Mouse (Mus musculus): ENCODE results near the gene Nin. TPM values are rescaled to one million over a fixed set of nuclear protein-coding genes. Genes with fewer than 3 reads are reported as not detected.

Gene Nin
- polyA plus RNA-seq, 1 experiment from 2014 or later, result 17.1 TPM

- peaks cover 35% of the 10 kb centered on the region for H3K4me1 ChIP-seq (ENCODE audit: control insufficient read depth, insufficient read depth, low read length)
- ATAC-seq (ENCODE audit: low FRiP score, low TSS enrichment), result peak; percentile 84
- WGBS, result under 1% methylated on average over 99 of the region's 101 CpGs
Measured at GRCm38 (mm10) chr12:70111367-70112089, 2.0 kb downstream of the Nin start.

GRCm38 (mm10) chr12:70111117-70111366 is 2.5 kb downstream of the Nin start:
- DNase-seq, result no peak
- Histone ChIP-seq H3K4me2 (ENCODE audit: low read length) (peak overlapping the region; percentile 93), H3K27me3 (ENCODE audit: control insufficient read depth, insufficient read depth, low read length) (0 out of 2 replicates have a peak, but pooled peaks cover 3% of the 10 kb centered on the region), H3K9ac (replicated peaks; ENCODE audit: low read length) (peak overlapping the region; percentile 97), H3K4me1 (ENCODE audit: control insufficient read depth, insufficient read depth, low read length) (peaks cover 40% of the 10 kb centered on the region), H3K9me3 (ENCODE audit: control insufficient read depth, low read length) (no peaks in the 10 kb centered on the region), H3K4me3 (replicated peaks; ENCODE audit: low read depth, low read length) (peak overlapping the region; percentile 78), H3K36me3 (ENCODE audit: control insufficient read depth, insufficient read depth, low read length) (no peaks in the 10 kb centered on the region), H3K27ac (replicated peaks; ENCODE audit: low read depth, low read length) (peak overlapping the region; percentile 91)
- peak; percentile 57; the same call in 1 of the 2 replicates for ATAC-seq (ENCODE audit: low FRiP score, low TSS enrichment)
- 2% methylated on average over 16 of the region's 16 CpGs for WGBS

More at GRCm38 (mm10) chr12:70111367-70112089, 2.0 kb downstream of the Nin start:
- DNase-seq, result peak; percentile 90
- peak overlapping the region; percentile 78 for H3K4me3 ChIP-seq (replicated peaks; ENCODE audit: low read depth, low read length)
- no peaks in the 10 kb centered on the region for H3K36me3 ChIP-seq (ENCODE audit: control insufficient read depth, insufficient read depth, low read length)
- peak overlapping the region; percentile 93 for H3K4me2 ChIP-seq (ENCODE audit: low read length)
- peak overlapping the region; percentile 97 for H3K9ac ChIP-seq (replicated peaks; ENCODE audit: low read length)
- H3K27me3 ChIP-seq (ENCODE audit: control insufficient read depth, insufficient read depth, low read length), result 0 out of 2 replicates have a peak, but pooled peaks cover 3% of the 10 kb centered on the region
- no peaks in the 10 kb centered on the region for H3K9me3 ChIP-seq (ENCODE audit: control insufficient read depth, low read length)
- peak overlapping the region; percentile 91 for H3K27ac ChIP-seq (replicated peaks; ENCODE audit: low read depth, low read length)

- no peaks in the 10 kb centered on the region for H3K9me3 ChIP-seq (ENCODE audit: control insufficient read depth, low read length)
- H3K9ac ChIP-seq (replicated peaks; ENCODE audit: low read length), result peak overlapping the region; percentile 97
- peak overlapping the region; percentile 93 for H3K4me2 ChIP-seq (ENCODE audit: low read length)
- peak overlapping the region; percentile 78 for H3K4me3 ChIP-seq (replicated peaks; ENCODE audit: low read depth, low read length)
- H3K4me1 ChIP-seq (ENCODE audit: control insufficient read depth, insufficient read depth, low read length), result peaks cover 44% of the 10 kb centered on the region
- WGBS, result 9% methylated on average over 23 of the region's 23 CpGs
- 0 out of 2 replicates have a peak, but pooled peaks cover 3% of the 10 kb centered on the region for H3K27me3 ChIP-seq (ENCODE audit: control insufficient read depth, insufficient read depth, low read length)
- peak; percentile 47 for DNase-seq
- H3K36me3 ChIP-seq (ENCODE audit: control insufficient read depth, insufficient read depth, low read length), result no peaks in the 10 kb centered on the region
- ATAC-seq (ENCODE audit: low FRiP score, low TSS enrichment), result no peak
- peak overlapping the region; percentile 91 for H3K27ac ChIP-seq (replicated peaks; ENCODE audit: low read depth, low read length)
Measured at GRCm38 (mm10) chr12:70110375-70111116, 3.0 kb downstream of the Nin start.

GRCm38 (mm10) chr12:70109921-70110320 is 3.6 kb downstream of the Nin start:
- peak; percentile 64 for DNase-seq
- H3K4me2 ChIP-seq (ENCODE audit: low read length), result peak overlapping the region; percentile 93
- peaks cover 50% of the 10 kb centered on the region for H3K4me1 ChIP-seq (ENCODE audit: control insufficient read depth, insufficient read depth, low read length)
- peak overlapping the region; percentile 97; the same call in 1 of the 2 replicates for H3K9ac ChIP-seq (replicated peaks; ENCODE audit: low read length)
- peak overlapping the region; percentile 26; the same call in 1 of the 2 replicates for H3K27ac ChIP-seq (replicated peaks; ENCODE audit: low read depth, low read length)
- 0 out of 2 replicates have a peak, but pooled peaks cover 3% of the 10 kb centered on the region for H3K27me3 ChIP-seq (ENCODE audit: control insufficient read depth, insufficient read depth, low read length)
- ATAC-seq (ENCODE audit: low FRiP score, low TSS enrichment), result no peak
- no peaks in the 10 kb centered on the region for H3K36me3 ChIP-seq (ENCODE audit: control insufficient read depth, insufficient read depth, low read length)
- peak overlapping the region; percentile 78 for H3K4me3 ChIP-seq (replicated peaks; ENCODE audit: low read depth, low read length)
- no peaks in the 10 kb centered on the region for H3K9me3 ChIP-seq (ENCODE audit: control insufficient read depth, low read length)
- WGBS, result 39% methylated on average over 6 of the region's 6 CpGs

GRCm38 (mm10) chr12:70108104-70108503 is 5.4 kb downstream of the Nin start:
- 8% methylated on average over 2 of the region's 2 CpGs for WGBS
- Histone ChIP-seq H3K4me2 (ENCODE audit: low read length) (peak overlapping the region; percentile 29; the same call in 1 of the 2 replicates), H3K27ac (replicated peaks; ENCODE audit: low read depth, low read length) (0 out of 2 replicates have a peak overlapping the region, but pooled peaks have one; percentile 28), H3K4me3 (replicated peaks; ENCODE audit: low read depth, low read length) (no peak overlapping the region), H3K36me3 (ENCODE audit: control insufficient read depth, insufficient read depth, low read length) (no peaks in the 10 kb centered on the region), H3K9me3 (ENCODE audit: control insufficient read depth, low read length) (no peaks in the 10 kb centered on the region), H3K4me1 (ENCODE audit: control insufficient read depth, insufficient read depth, low read length) (peaks cover 59% of the 10 kb centered on the region), H3K27me3 (ENCODE audit: control insufficient read depth, insufficient read depth, low read length) (0 out of 2 replicates have a peak, but pooled peaks cover 3% of the 10 kb centered on the region), H3K9ac (replicated peaks; ENCODE audit: low read length) (no peak overlapping the region)
- no peak for ATAC-seq (ENCODE audit: low FRiP score, low TSS enrichment)
- peak; percentile 44 for DNase-seq

- WGBS, result 57% methylated on average over 9 of the region's 9 CpGs
- no peak overlapping the region for H3K9ac ChIP-seq (replicated peaks; ENCODE audit: low read length)
- DNase-seq, result peak; percentile 29
Measured at GRCm38 (mm10) chr12:70106508-70106907, 7.0 kb downstream of the Nin start.

GRCm38 (mm10) chr12:70105885-70106284 is 7.6 kb downstream of the Nin start:
- DNase-seq (no peak), ATAC-seq (ENCODE audit: low FRiP score, low TSS enrichment) (no peak)
- H3K4me2 ChIP-seq (ENCODE audit: low read length), result no peak overlapping the region
- H3K27ac ChIP-seq (replicated peaks; ENCODE audit: low read depth, low read length), result peak overlapping the region; percentile 32; the same call in 1 of the 2 replicates
- H3K36me3 ChIP-seq (ENCODE audit: control insufficient read depth, insufficient read depth, low read length), result peaks cover 7% of the 10 kb centered on the region; the same call in 1 of the 2 replicates
- WGBS, result 73% methylated on average over 6 of the region's 6 CpGs
- H3K9ac ChIP-seq (replicated peaks; ENCODE audit: low read length), result no peak overlapping the region
- no peaks in the 10 kb centered on the region for H3K9me3 ChIP-seq (ENCODE audit: control insufficient read depth, low read length)
- H3K4me1 ChIP-seq (ENCODE audit: control insufficient read depth, insufficient read depth, low read length), result peaks cover 64% of the 10 kb centered on the region
- no peak overlapping the region for H3K4me3 ChIP-seq (replicated peaks; ENCODE audit: low read depth, low read length)
- 0 out of 2 replicates have a peak, but pooled peaks cover 3% of the 10 kb centered on the region for H3K27me3 ChIP-seq (ENCODE audit: control insufficient read depth, insufficient read depth, low read length)

More at GRCm38 (mm10) chr12:70106508-70106907, 7.0 kb downstream of the Nin start:
- Histone ChIP-seq H3K4me2 (ENCODE audit: low read length) (no peak overlapping the region), H3K36me3 (ENCODE audit: control insufficient read depth, insufficient read depth, low read length) (peaks cover 5% of the 10 kb centered on the region; the same call in 1 of the 2 replicates), H3K27me3 (ENCODE audit: control insufficient read depth, insufficient read depth, low read length) (0 out of 2 replicates have a peak, but pooled peaks cover 3% of the 10 kb centered on the region), H3K27ac (replicated peaks; ENCODE audit: low read depth, low read length) (peak overlapping the region; percentile 32; the same call in 1 of the 2 replicates), H3K4me3 (replicated peaks; ENCODE audit: low read depth, low read length) (no peak overlapping the region), H3K9me3 (ENCODE audit: control insufficient read depth, low read length) (no peaks in the 10 kb centered on the region), H3K4me1 (ENCODE audit: control insufficient read depth, insufficient read depth, low read length) (peaks cover 63% of the 10 kb centered on the region)
- ATAC-seq (ENCODE audit: low FRiP score, low TSS enrichment), result no peak

GRCm38 (mm10) chr12:70104776-70105420 is 8.6 kb downstream of the Nin start:
- 7% methylated on average over 5 of the region's 5 CpGs for WGBS
- H3K27me3 ChIP-seq (ENCODE audit: control insufficient read depth, insufficient read depth, low read length), result 0 out of 2 replicates have a peak, but pooled peaks cover 3% of the 10 kb centered on the region
- H3K4me3 ChIP-seq (replicated peaks; ENCODE audit: low read depth, low read length), result no peak overlapping the region
- H3K4me1 ChIP-seq (ENCODE audit: control insufficient read depth, insufficient read depth, low read length), result peaks cover 54% of the 10 kb centered on the region
- H3K9ac ChIP-seq (replicated peaks; ENCODE audit: low read length), result no peak overlapping the region
- no peaks in the 10 kb centered on the region for H3K9me3 ChIP-seq (ENCODE audit: control insufficient read depth, low read length)
- DNase-seq, result peak; percentile 62
- peaks cover 8% of the 10 kb centered on the region; the same call in 1 of the 2 replicates for H3K36me3 ChIP-seq (ENCODE audit: control insufficient read depth, insufficient read depth, low read length)
- no peak overlapping the region for H3K4me2 ChIP-seq (ENCODE audit: low read length)
- H3K27ac ChIP-seq (replicated peaks; ENCODE audit: low read depth, low read length), result no peak overlapping the region
- no peak for ATAC-seq (ENCODE audit: low FRiP score, low TSS enrichment)
